Mouse (Mus musculus): ENCODE results near the gene Rnf145. TPM values are rescaled to one million over a fixed set of nuclear protein-coding genes. Genes with fewer than 3 reads are reported as not detected.
A peak's percentile ranks its signal among the peaks of the same experiment; 100 is the strongest.

The Rnf145 gene
- total RNA-seq (2015; ENCODE audit: low replicate concordance) (193 and 204 TPM in 2 replicates), total RNA-seq (2017; ENCODE audit: low replicate concordance) (394 and 452 TPM in 2 replicates)

- peak; percentile 54 for ATAC-seq (replicated peaks; ENCODE audit: low FRiP score, poor library complexity, severe bottlenecking)
These were observed at the start of gene Rnf145 for GRCm38 (mm10) chr11:44518281-44519095. TSS of gene Rnf145 (plus strand) at chr11:44518964.

GRCm38 (mm10) chr11:44469646-44470431 is 48.9 kb upstream of the Rnf145 start:
- ATAC-seq (replicated peaks; ENCODE audit: low FRiP score, poor library complexity, severe bottlenecking): peak; percentile 85

- ATAC-seq (replicated peaks; ENCODE audit: low FRiP score, poor library complexity, severe bottlenecking): peak; percentile 77
These were observed 48.1 kb upstream of the Rnf145 start, which contains the start of gene Ublcp1 for GRCm38 (mm10) chr11:44470432-44471336. TSS of gene Ublcp1 (minus strand) at chr11:44470498.

- no peak for ATAC-seq (replicated peaks; ENCODE audit: low FRiP score, poor library complexity, severe bottlenecking)
These were observed 47.3 kb upstream of the Rnf145 start for GRCm38 (mm10) chr11:44471337-44471995.

- no peak for ATAC-seq (replicated peaks; ENCODE audit: low FRiP score, poor library complexity, severe bottlenecking)
These were observed 43.3 kb upstream of the Rnf145 start for GRCm38 (mm10) chr11:44475467-44475866.

GRCm38 (mm10) chr11:44476445-44476844 is 42.3 kb upstream of the Rnf145 start:
- no peak for ATAC-seq (replicated peaks; ENCODE audit: low FRiP score, poor library complexity, severe bottlenecking)

GRCm38 (mm10) chr11:44478382-44478781 is 40.4 kb upstream of the Rnf145 start:
- no peak for ATAC-seq (replicated peaks; ENCODE audit: low FRiP score, poor library complexity, severe bottlenecking)

GRCm38 (mm10) chr11:44480246-44480645 is 38.5 kb upstream of the Rnf145 start:
- no peak for ATAC-seq (replicated peaks; ENCODE audit: low FRiP score, poor library complexity, severe bottlenecking)

- no peak for ATAC-seq (replicated peaks; ENCODE audit: low FRiP score, poor library complexity, severe bottlenecking)
These were observed 33.6 kb upstream of the Rnf145 start for GRCm38 (mm10) chr11:44485089-44485736.

GRCm38 (mm10) chr11:44489117-44489516 is 29.6 kb upstream of the Rnf145 start:
- ATAC-seq (replicated peaks; ENCODE audit: low FRiP score, poor library complexity, severe bottlenecking): peak; percentile 70

- ATAC-seq (replicated peaks; ENCODE audit: low FRiP score, poor library complexity, severe bottlenecking): peak; percentile 97
These were observed 24.0 kb upstream of the Rnf145 start for GRCm38 (mm10) chr11:44494643-44495323.

- no peak for ATAC-seq (replicated peaks; ENCODE audit: low FRiP score, poor library complexity, severe bottlenecking)
These were observed 22.5 kb upstream of the Rnf145 start for GRCm38 (mm10) chr11:44496217-44496616.

- no peak for ATAC-seq (replicated peaks; ENCODE audit: low FRiP score, poor library complexity, severe bottlenecking)
These were observed 20.1 kb upstream of the Rnf145 start for GRCm38 (mm10) chr11:44498412-44499272.

- no peak for ATAC-seq (replicated peaks; ENCODE audit: low FRiP score, poor library complexity, severe bottlenecking)
These were observed 17.8 kb upstream of the Rnf145 start for GRCm38 (mm10) chr11:44500966-44501365.

GRCm38 (mm10) chr11:44501477-44501876 is 17.3 kb upstream of the Rnf145 start:
- ATAC-seq (replicated peaks; ENCODE audit: low FRiP score, poor library complexity, severe bottlenecking): no peak

GRCm38 (mm10) chr11:44502931-44503330 is 15.8 kb upstream of the Rnf145 start:
- no peak for ATAC-seq (replicated peaks; ENCODE audit: low FRiP score, poor library complexity, severe bottlenecking)

- ATAC-seq (replicated peaks; ENCODE audit: low FRiP score, poor library complexity, severe bottlenecking): no peak
These were observed 14.6 kb upstream of the Rnf145 start for GRCm38 (mm10) chr11:44504146-44504545.
